Mouse (Mus musculus): Measurements from ENCODE around the gene Stk31. TPM values are rescaled to one million over a fixed set of nuclear protein-coding genes. Genes with fewer than 3 reads are reported as not detected.

Stk31 gene
- polyA plus RNA-seq, 1 experiment from 2014 or later: not detected

GRCm38 (mm10) chr6:49491526-49491925 is 96.1 kb downstream of the Stk31 start:
- Histone ChIP-seq H3K27me3 (ENCODE audit: control insufficient read depth, insufficient read depth, low read depth, low read length) (no peaks in the 10 kb centered on the region), H3K27ac (ENCODE audit: low read length) (no peak overlapping the region), H3K4me2 (ENCODE audit: low read depth, low read length) (no peak overlapping the region), H3K9me3 (replicated peaks; ENCODE audit: control insufficient read depth, low read length) (no peaks in the 10 kb centered on the region), H3K4me1 (ENCODE audit: control insufficient read depth, low read depth, low read length) (no peaks in the 10 kb centered on the region), H3K9ac (ENCODE audit: low read depth, low read length) (no peak overlapping the region), H3K4me3 (ENCODE audit: low read depth, low read length) (no peak overlapping the region), H3K36me3 (ENCODE audit: control insufficient read depth, insufficient read depth) (no peaks in the 10 kb centered on the region)
- WGBS (ENCODE audit: insufficient replicate concordance): 73% methylated on average over 9 of the region's 10 CpGs
- ATAC-seq (ENCODE audit: low read depth): no peak

GRCm38 (mm10) chr6:49519053-49519452 is 123.6 kb downstream of the Stk31 start:
- ATAC-seq (ENCODE audit: low read depth): no peak

More at GRCm38 (mm10) chr6:49519053-49519452, 123.6 kb downstream of the Stk31 start:
- H3K9ac ChIP-seq (ENCODE audit: low read depth, low read length): no peak overlapping the region
- H3K27me3 ChIP-seq (ENCODE audit: control insufficient read depth, insufficient read depth, low read depth, low read length): no peaks in the 10 kb centered on the region
- H3K9me3 ChIP-seq (replicated peaks; ENCODE audit: control insufficient read depth, low read length): no peaks in the 10 kb centered on the region
- no peak overlapping the region for H3K4me2 ChIP-seq (ENCODE audit: low read depth, low read length)
- no peak overlapping the region for H3K4me3 ChIP-seq (ENCODE audit: low read depth, low read length)
- no peaks in the 10 kb centered on the region for H3K4me1 ChIP-seq (ENCODE audit: control insufficient read depth, low read depth, low read length)
- no peaks in the 10 kb centered on the region for H3K36me3 ChIP-seq (ENCODE audit: control insufficient read depth, insufficient read depth)
- WGBS (ENCODE audit: insufficient replicate concordance): 4% methylated on average over 6 of the region's 6 CpGs
- H3K27ac ChIP-seq (ENCODE audit: low read length): no peak overlapping the region

Other genes starting within 250 kb of the Stk31 start
- gene Igf2bp3, start 180.6 kb upstream of the Stk31 start, polyA plus RNA-seq (2015; fragmentation: Nextera tagmentation; extraction: Ambion mirVana): 16.4 and 17.9 TPM in 2 replicates
- gene Tra2a, start 131.6 kb upstream of the Stk31 start, polyA plus RNA-seq (2015; fragmentation: Nextera tagmentation; extraction: Ambion mirVana): 38.0 and 42.4 TPM in 2 replicates
- 1.9 and 2.9 TPM in 2 replicates for gene Ccdc126, start 76.3 kb upstream of the Stk31 start, polyA plus RNA-seq (2015; fragmentation: Nextera tagmentation; extraction: Ambion mirVana)
- gene Fam221a, start 27.9 kb upstream of the Stk31 start, polyA plus RNA-seq (2015; fragmentation: Nextera tagmentation; extraction: Ambion mirVana): 2.3 and 2.4 TPM in 2 replicates

Measured in liver, embryonic 16.5 days (tissue).